Mouse (Mus musculus): ENCODE data around the gene Slc19a2. TPM values are rescaled to one million over a fixed set of nuclear protein-coding genes. Genes with fewer than 3 reads are reported as not detected.
A peak's percentile ranks its signal among the peaks of the same experiment; 100 is the strongest.

Gene Slc19a2
- 31.1 and 31.4 TPM in 2 replicates for polyA plus RNA-seq (2015; fragmentation: Nextera tagmentation; extraction: Ambion mirVana)

GRCm38 (mm10) chr1:164248465-164249331 is at the start of gene Slc19a2:
Slc19a2 (plus strand) TSS chr1:164249046.
- H3K4me1 ChIP-seq (ENCODE audit: insufficient read depth): peaks cover 22% of the 10 kb centered on the region
- TF ChIP-seq CTCF (IDR thresholded peaks at IDR 0.05; ENCODE audit: low read depth) (no peak), EP300 (IDR thresholded peaks at IDR 0.05; ENCODE audit: low read depth) (peak; percentile 64)
- H3K4me2 ChIP-seq (ENCODE audit: low read depth, low read length): peak within 1 kb of the TSS; percentile 94
- WGBS (ENCODE audit: insufficient replicate concordance): under 1% methylated on average over 57 of the region's 79 CpGs
- H3K36me3 ChIP-seq (replicated peaks; ENCODE audit: insufficient read depth, low read length): no peaks in the 10 kb centered on the region
- no peaks in the 10 kb centered on the region for H3K27me3 ChIP-seq (ENCODE audit: insufficient read depth, low read length)
- ATAC-seq (peak; percentile 88), DNase-seq (peak; percentile 100)
- peak within 1 kb of the TSS; percentile 98 for H3K27ac ChIP-seq (ENCODE audit: low read depth)
- H3K9me3 ChIP-seq (ENCODE audit: low read length): no peaks in the 10 kb centered on the region
- H3K4me3 ChIP-seq (ENCODE audit: low read depth, low read length): peak within 1 kb of the TSS; percentile 90
- H3K9ac ChIP-seq (replicated peaks): peak within 1 kb of the TSS; percentile 92

GRCm38 (mm10) chr1:164199551-164199950 is 49.3 kb upstream of the Slc19a2 start:
- WGBS (ENCODE audit: insufficient replicate concordance): 82% methylated on average over 4 of the region's 4 CpGs
- Histone ChIP-seq H3K9me3 (ENCODE audit: low read length) (no peaks in the 10 kb centered on the region), H3K27ac (ENCODE audit: low read depth) (no peak overlapping the region), H3K36me3 (replicated peaks; ENCODE audit: insufficient read depth, low read length) (peaks cover 31% of the 10 kb centered on the region), H3K4me2 (ENCODE audit: low read depth, low read length) (no peak overlapping the region), H3K4me1 (ENCODE audit: insufficient read depth) (no peaks in the 10 kb centered on the region), H3K9ac (replicated peaks) (no peak overlapping the region), H3K27me3 (ENCODE audit: insufficient read depth, low read length) (no peaks in the 10 kb centered on the region), H3K4me3 (ENCODE audit: low read depth, low read length) (no peak overlapping the region)
- no peak for ATAC-seq
- TF ChIP-seq EP300 (IDR thresholded peaks at IDR 0.05; ENCODE audit: low read depth): no peak
- no peak for TF ChIP-seq CTCF (IDR thresholded peaks at IDR 0.05; ENCODE audit: low read depth)
- DNase-seq: no peak

GRCm38 (mm10) chr1:164208437-164208836 is 40.4 kb upstream of the Slc19a2 start:
- peaks cover 12% of the 10 kb centered on the region for H3K36me3 ChIP-seq (replicated peaks; ENCODE audit: insufficient read depth, low read length)
- WGBS (ENCODE audit: insufficient replicate concordance): 54% methylated on average over 2 of the region's 2 CpGs
- H3K4me3 ChIP-seq (ENCODE audit: low read depth, low read length): no peak overlapping the region
- peak; percentile 74 for TF ChIP-seq EP300 (IDR thresholded peaks at IDR 0.05; ENCODE audit: low read depth)
- no peak for TF ChIP-seq CTCF (IDR thresholded peaks at IDR 0.05; ENCODE audit: low read depth)
- H3K4me2 ChIP-seq (ENCODE audit: low read depth, low read length): no peak overlapping the region
- H3K4me1 ChIP-seq (ENCODE audit: insufficient read depth): peaks cover 4% of the 10 kb centered on the region; the same call in 1 of the 2 replicates
- peak overlapping the region; percentile 83 for H3K27ac ChIP-seq (ENCODE audit: low read depth)
- H3K9me3 ChIP-seq (ENCODE audit: low read length): no peaks in the 10 kb centered on the region
- no peak overlapping the region for H3K9ac ChIP-seq (replicated peaks)
- ATAC-seq (peak; percentile 94), DNase-seq (peak; percentile 59)
- no peaks in the 10 kb centered on the region for H3K27me3 ChIP-seq (ENCODE audit: insufficient read depth, low read length)

GRCm38 (mm10) chr1:164210899-164211298 is 37.9 kb upstream of the Slc19a2 start:
- DNase-seq: no peak
- H3K9me3 ChIP-seq (ENCODE audit: low read length): no peaks in the 10 kb centered on the region
- peaks cover 2% of the 10 kb centered on the region; the same call in 1 of the 2 replicates for H3K36me3 ChIP-seq (replicated peaks; ENCODE audit: insufficient read depth, low read length)
- TF ChIP-seq CTCF (IDR thresholded peaks at IDR 0.05; ENCODE audit: low read depth): no peak
- TF ChIP-seq EP300 (IDR thresholded peaks at IDR 0.05; ENCODE audit: low read depth): no peak
- H3K9ac ChIP-seq (replicated peaks): no peak overlapping the region
- peak; percentile 56 for ATAC-seq
- peaks cover 4% of the 10 kb centered on the region; the same call in 1 of the 2 replicates for H3K4me1 ChIP-seq (ENCODE audit: insufficient read depth)
- H3K27me3 ChIP-seq (ENCODE audit: insufficient read depth, low read length): no peaks in the 10 kb centered on the region
- no peak overlapping the region for H3K4me3 ChIP-seq (ENCODE audit: low read depth, low read length)
- WGBS (ENCODE audit: insufficient replicate concordance): 59% methylated on average over 4 of the region's 4 CpGs
- peak overlapping the region; percentile 48; the same call in 1 of the 2 replicates for H3K27ac ChIP-seq (ENCODE audit: low read depth)
- H3K4me2 ChIP-seq (ENCODE audit: low read depth, low read length): no peak overlapping the region

GRCm38 (mm10) chr1:164212686-164213085 is 36.2 kb upstream of the Slc19a2 start:
- H3K27me3 ChIP-seq (ENCODE audit: insufficient read depth, low read length): no peaks in the 10 kb centered on the region
- peaks cover 8% of the 10 kb centered on the region; the same call in 1 of the 2 replicates for H3K4me1 ChIP-seq (ENCODE audit: insufficient read depth)
- no peaks in the 10 kb centered on the region for H3K9me3 ChIP-seq (ENCODE audit: low read length)
- H3K4me2 ChIP-seq (ENCODE audit: low read depth, low read length): no peak overlapping the region
- H3K27ac ChIP-seq (ENCODE audit: low read depth): no peak overlapping the region
- TF ChIP-seq CTCF (IDR thresholded peaks at IDR 0.05; ENCODE audit: low read depth) (no peak), EP300 (IDR thresholded peaks at IDR 0.05; ENCODE audit: low read depth) (no peak)
- no peaks in the 10 kb centered on the region; the same call in 1 of the 2 replicates for H3K36me3 ChIP-seq (replicated peaks; ENCODE audit: insufficient read depth, low read length)
- no peak for ATAC-seq
- 72% methylated on average over 8 of the region's 8 CpGs for WGBS (ENCODE audit: insufficient replicate concordance)
- DNase-seq: no peak
- no peak overlapping the region for H3K4me3 ChIP-seq (ENCODE audit: low read depth, low read length)
- no peak overlapping the region for H3K9ac ChIP-seq (replicated peaks)

- no peaks in the 10 kb centered on the region; the same call in 1 of the 2 replicates for H3K36me3 ChIP-seq (replicated peaks; ENCODE audit: insufficient read depth, low read length)
- 71% methylated on average over 8 of the region's 8 CpGs for WGBS (ENCODE audit: insufficient replicate concordance)
- no peak for DNase-seq
Measured at GRCm38 (mm10) chr1:164214190-164214589, 34.7 kb upstream of the Slc19a2 start.

More at GRCm38 (mm10) chr1:164214190-164214589, 34.7 kb upstream of the Slc19a2 start:
- no peak overlapping the region for H3K4me3 ChIP-seq (ENCODE audit: low read depth, low read length)
- no peak overlapping the region for H3K4me2 ChIP-seq (ENCODE audit: low read depth, low read length)
- ATAC-seq: no peak
- no peak overlapping the region for H3K27ac ChIP-seq (ENCODE audit: low read depth)
- H3K9me3 ChIP-seq (ENCODE audit: low read length): no peaks in the 10 kb centered on the region
- TF ChIP-seq EP300 (IDR thresholded peaks at IDR 0.05; ENCODE audit: low read depth) (no peak), CTCF (IDR thresholded peaks at IDR 0.05; ENCODE audit: low read depth) (no peak)
- peaks cover 8% of the 10 kb centered on the region; the same call in 1 of the 2 replicates for H3K4me1 ChIP-seq (ENCODE audit: insufficient read depth)
- no peak overlapping the region for H3K9ac ChIP-seq (replicated peaks)
- H3K27me3 ChIP-seq (ENCODE audit: insufficient read depth, low read length): no peaks in the 10 kb centered on the region

All from liver, postnatal 0 days (tissue).